Mouse (Mus musculus) cerebellum, adult 2 months (tissue): ENCODE measurements at regions not wholly inside any gene's neighbourhood (a gene's known extent, or its start where the extent isn't known, plus 50 kb on each side); places are given as distances from the start of the nearest gene placed in this dataset.

Experiments used
- CTCF ChIP-seq: fragments of 200-500 bp; IDR thresholded peaks from 2 replicates; pipeline ENCODE4 v1.5.1; 2011; ENCODE audit warnings: low read depth, mild to moderate bottlenecking, control low read depth, low read length, moderate library complexity, borderline replicate concordance; ENCODE audit not compliant: insufficient read depth
- POLR2A ChIP-seq: fragments of 200-500 bp; IDR thresholded peaks from 2 replicates; pipeline ENCODE4 v1.6.1; 2011; ENCODE audit warnings: low read length, control low read depth, borderline replicate concordance; ENCODE audit not compliant: insufficient read depth

DNA sequence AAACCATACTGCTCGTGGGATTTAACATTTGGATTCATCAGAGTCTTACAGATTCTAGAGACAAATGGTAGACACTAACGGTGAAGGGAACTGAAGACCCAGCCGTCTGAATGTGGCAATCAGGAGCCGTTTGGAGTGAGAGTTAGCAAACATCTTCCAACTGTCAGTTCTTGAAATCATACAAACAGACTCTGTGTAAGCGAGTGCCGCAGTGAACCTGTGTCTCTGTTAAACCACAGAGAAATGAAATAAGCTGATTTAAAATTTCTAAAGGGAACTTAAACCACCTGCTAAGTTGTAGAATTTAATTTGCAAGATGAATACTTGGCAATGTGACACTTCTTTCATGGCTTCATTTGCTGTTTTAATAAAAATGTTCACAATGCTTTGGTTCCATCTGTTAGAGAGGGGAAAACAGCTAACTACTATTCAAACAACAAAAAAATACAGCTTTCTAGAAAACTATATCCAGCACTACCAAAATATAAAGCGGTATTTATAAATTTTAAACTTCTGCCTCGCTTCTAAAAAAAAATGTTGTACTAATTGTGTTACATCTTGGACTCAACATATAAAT is 78.4 kb upstream of the Tdrd3 start:
- TF ChIP-seq CTCF, result no peak
- TF ChIP-seq POLR2A, result no peak
